Mouse (Mus musculus) hindbrain, embryonic 14.5 days (tissue): Measurements from ENCODE around the gene Cpne1. TPM values are rescaled to one million over a fixed set of nuclear protein-coding genes. Genes with fewer than 3 reads are reported as not detected.

Source experiments
- ATAC-seq: fragments of 200-750 bp; cut with Nextera tagmentation; 2 replicates; pipeline ENCODE4 v1.8.0; 2017; ENCODE audit warnings: moderate number of reproducible peaks, mild to moderate bottlenecking, moderate TSS enrichment, moderate library complexity; ENCODE audit not compliant: low FRiP score
- DNase-seq: peaks from one replicate; pipeline ENCODE4 v3.0.0-alpha.2; 2015; ENCODE audit warnings: low spot score
- H3K27ac ChIP-seq: fragments of 300-500 bp; sonication (generic); 2 replicates; pipeline ENCODE4 v1.5.1; 2014; ENCODE audit warnings: mild to moderate bottlenecking, moderate library complexity
- H3K27me3 ChIP-seq: fragments of 300-500 bp; sonication (generic); 2 replicates; pipeline ENCODE4 v1.6.1; 2014; ENCODE audit warnings: mild to moderate bottlenecking, low read length, mixed read lengths; ENCODE audit not compliant: control insufficient read depth, insufficient read depth
- H3K36me3 ChIP-seq: fragments of 300-500 bp; sonication (generic); replicated peaks from 2 replicates; pipeline ENCODE4 v1.6.1; 2014; ENCODE audit not compliant: control insufficient read depth, insufficient read depth
- H3K4me1 ChIP-seq: fragments of 300-500 bp; sonication (generic); replicated peaks from 2 replicates; pipeline ENCODE4 v1.6.1; 2014; ENCODE audit warnings: antibody characterized with exemption, low read length, mixed read lengths; ENCODE audit not compliant: control insufficient read depth, insufficient read depth
- H3K4me2 ChIP-seq: fragments of 300-500 bp; sonication (generic); replicated peaks from 2 replicates; pipeline ENCODE4 v1.6.1; 2014; ENCODE audit warnings: mild to moderate bottlenecking, moderate library complexity
- H3K4me3 ChIP-seq: fragments of 300-500 bp; sonication (generic); replicated peaks from 2 replicates; pipeline ENCODE4 v1.5.1; 2014; ENCODE audit warnings: mild to moderate bottlenecking, low read length
- H3K9ac ChIP-seq: fragments of 300-500 bp; sonication (generic); 2 replicates; pipeline ENCODE4 v1.6.1; 2014
- H3K9me3 ChIP-seq: fragments of 300-500 bp; sonication (generic); 2 replicates; pipeline ENCODE4 v1.6.1; 2016; ENCODE audit warnings: low read length; ENCODE audit not compliant: control insufficient read depth
- WGBS: fragments of 180-500 bp; shearing (Covaris S2); extraction: QIAGEN DNeasy Blood & Tissue Kit; methylation state at CpG from one replicate; pipeline ENCODE4 v1.1.7; 2014; 5-methylcytosine and 5-hydroxymethylcytosine counted together
- polyA plus RNA-seq: library from polyadenylated mRNA; unstranded; fragments of >200 nt; fragmentation: Nextera tagmentation; extraction: Ambion mirVana; gene quantifications from 2 replicates; pipeline ENCODE4 v1.2.1, GENCODE M21; 2014

Gene Cpne1
- 22.4 and 24.7 TPM in 2 replicates for polyA plus RNA-seq

DNA sequence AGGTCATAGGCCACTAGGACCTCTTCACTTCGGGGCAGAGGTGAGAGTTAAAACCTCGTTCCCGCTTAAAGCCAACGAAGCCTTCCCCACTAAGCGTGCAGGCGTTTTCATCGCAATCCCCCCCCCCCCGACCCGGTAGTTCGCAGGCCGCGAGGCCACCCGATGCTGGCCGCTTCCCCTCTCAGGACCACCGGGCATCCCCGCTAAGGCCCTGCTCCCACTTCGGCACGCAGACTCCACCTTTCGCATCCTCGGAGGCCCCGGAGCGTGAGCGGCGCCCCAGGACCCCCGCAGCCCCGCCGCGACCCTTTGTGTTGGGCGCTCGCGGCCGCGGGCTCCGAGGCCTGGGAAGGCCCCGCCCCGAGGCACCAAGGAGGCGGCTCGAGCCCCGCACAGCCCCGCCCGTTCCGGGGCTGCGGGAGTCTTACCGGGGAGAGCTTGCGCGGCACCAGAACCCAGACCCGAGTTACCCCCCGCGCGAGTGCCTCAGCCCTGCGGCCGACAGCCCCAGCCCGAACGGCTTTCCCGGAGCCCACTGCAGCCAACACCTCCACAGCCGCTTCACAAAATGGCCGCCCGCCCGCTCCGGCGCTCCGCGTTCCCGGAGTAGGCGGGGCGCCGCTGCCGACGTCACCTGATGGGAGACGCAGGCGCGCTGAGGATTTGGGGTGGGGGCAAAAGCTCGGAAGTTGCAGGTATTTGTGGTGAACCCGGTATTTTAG lies at the start of gene Cpne1, which contains the start of gene Rbm12:
TSS of gene Cpne1 (minus strand) at position 608 of the 722 bp plus-strand sequence.
TSS of gene Rbm12 (minus strand) at position 621 of the 722 bp plus-strand sequence.
- Histone ChIP-seq H3K27ac (peak within 1 kb of the TSS; percentile 92), H3K4me3 (peak within 1 kb of the TSS; percentile 62), H3K9me3 (no peaks in the 10 kb centered on the region), H3K4me2 (peak within 1 kb of the TSS; percentile 66), H3K9ac (peak within 1 kb of the TSS; percentile 93), H3K27me3 (no peaks in the 10 kb centered on the region), H3K4me1 (peaks cover 19% of the 10 kb centered on the region), H3K36me3 (no peaks in the 10 kb centered on the region)
- DNase-seq (peak; percentile 95), ATAC-seq (peak; percentile 95)
- under 1% methylated on average over 71 of the region's 74 CpGs for WGBS

DNA sequence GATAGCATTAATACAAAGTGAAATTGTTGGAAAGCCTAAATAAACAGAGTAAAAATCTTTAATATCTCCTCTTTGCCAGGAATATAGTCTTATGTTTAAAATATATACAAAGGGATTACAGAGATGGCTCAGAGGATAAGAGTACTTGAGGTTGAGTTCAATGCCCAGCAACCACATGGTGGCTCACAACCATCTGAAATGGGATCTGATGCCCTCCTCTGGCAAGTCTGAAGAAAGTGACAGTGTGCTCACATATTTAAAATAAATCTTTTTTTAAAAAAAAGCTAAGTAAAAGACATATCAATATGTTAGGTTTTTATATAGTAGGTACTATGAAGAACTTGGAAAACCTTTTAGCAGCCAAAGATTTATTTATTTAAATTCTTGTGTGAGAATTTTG lies 39.8 kb upstream of the Cpne1 start:
- Histone ChIP-seq H3K4me1 (no peaks in the 10 kb centered on the region), H3K27me3 (no peaks in the 10 kb centered on the region), H3K36me3 (peaks cover 91% of the 10 kb centered on the region), H3K9ac (no peak overlapping the region), H3K4me2 (no peak overlapping the region), H3K4me3 (no peak overlapping the region), H3K9me3 (no peaks in the 10 kb centered on the region), H3K27ac (no peak overlapping the region)
- DNase-seq: no peak
- ATAC-seq: no peak

GRCm38 (mm10) chr2:156147316-156147915 lies 35.7 kb upstream of the Cpne1 start:
- no peak overlapping the region for H3K9ac ChIP-seq
- no peaks in the 10 kb centered on the region for H3K9me3 ChIP-seq
- H3K4me2 ChIP-seq: no peak overlapping the region
- no peak overlapping the region for H3K4me3 ChIP-seq
- no peak overlapping the region for H3K27ac ChIP-seq
- 93% methylated on average over 3 of the region's 3 CpGs for WGBS
- ATAC-seq (no peak), DNase-seq (no peak)
- peaks cover 18% of the 10 kb centered on the region for H3K4me1 ChIP-seq
- H3K27me3 ChIP-seq: no peaks in the 10 kb centered on the region
- H3K36me3 ChIP-seq: peaks cover 64% of the 10 kb centered on the region

DNA sequence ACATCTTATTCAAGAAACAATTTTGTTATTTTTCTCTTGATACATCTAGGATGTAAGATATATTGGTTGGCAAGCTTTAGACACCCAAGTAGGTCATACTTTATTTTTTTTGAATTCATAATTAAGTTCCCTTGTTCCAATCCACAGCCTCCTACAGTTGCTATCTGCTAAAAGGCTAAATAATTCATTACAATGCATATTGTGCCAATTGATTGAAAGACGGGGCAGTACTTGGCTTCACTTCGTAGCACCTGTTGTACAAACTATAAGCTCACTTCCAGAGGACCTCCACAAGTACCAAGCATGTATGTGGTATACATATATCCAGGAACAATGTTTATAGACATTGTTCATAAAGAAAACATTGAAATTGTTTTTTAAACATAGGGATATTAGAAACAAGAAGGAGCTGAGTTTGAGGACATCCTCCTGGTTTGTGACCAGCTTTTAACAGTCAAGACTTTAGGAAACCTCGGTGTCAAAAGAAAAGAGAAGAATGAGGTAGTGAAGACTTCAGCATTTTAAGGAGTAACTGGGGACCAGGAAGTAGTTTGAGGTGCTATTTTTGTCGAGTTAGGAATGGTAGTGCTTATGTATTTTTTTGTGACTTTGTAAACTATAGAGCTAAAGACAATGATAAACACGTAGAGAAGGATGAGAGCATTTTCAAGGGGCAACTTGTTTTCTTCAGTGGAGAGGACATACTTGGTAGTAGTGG lies 34.7 kb upstream of the Cpne1 start:
- no peaks in the 10 kb centered on the region for H3K9me3 ChIP-seq
- no peak for ATAC-seq
- DNase-seq: no peak
- no peak overlapping the region for H3K4me3 ChIP-seq
- peaks cover 18% of the 10 kb centered on the region for H3K4me1 ChIP-seq
- H3K36me3 ChIP-seq: peaks cover 55% of the 10 kb centered on the region
- H3K4me2 ChIP-seq: no peak overlapping the region
- H3K9ac ChIP-seq: no peak overlapping the region
- no peaks in the 10 kb centered on the region for H3K27me3 ChIP-seq
- no peak overlapping the region for H3K27ac ChIP-seq
- 65% methylated on average over 5 of the region's 5 CpGs for whole genome bisulfite sequencing

- Histone ChIP-seq H3K27ac (no peak overlapping the region), H3K9ac (no peak overlapping the region), H3K4me2 (peak overlapping the region; percentile 72; the same call in 1 of the 2 replicates), H3K27me3 (no peaks in the 10 kb centered on the region), H3K4me1 (peaks cover 18% of the 10 kb centered on the region), H3K9me3 (no peaks in the 10 kb centered on the region), H3K36me3 (peaks cover 48% of the 10 kb centered on the region), H3K4me3 (peak overlapping the region; percentile 80; the same call in 1 of the 2 replicates)
- 70% methylated on average over 11 of the region's 11 CpGs for WGBS
- DNase-seq (no peak), ATAC-seq (no peak)
These were observed 33.8 kb upstream of the Cpne1 start for GRCm38 (mm10) chr2:156145486-156146130.

- under 1% methylated on average over 69 of the region's 70 CpGs for WGBS
- DNase-seq (peak; percentile 96), ATAC-seq (peak; percentile 99)
- peak within 1 kb of the TSS; percentile 94 for H3K27ac ChIP-seq
- H3K27me3 ChIP-seq: no peaks in the 10 kb centered on the region
- H3K4me3 ChIP-seq: peak within 1 kb of the TSS; percentile 80
- H3K36me3 ChIP-seq: peaks cover 34% of the 10 kb centered on the region
- H3K4me2 ChIP-seq: peak within 1 kb of the TSS; percentile 72
- peaks cover 18% of the 10 kb centered on the region for H3K4me1 ChIP-seq
- H3K9me3 ChIP-seq: no peaks in the 10 kb centered on the region
- H3K9ac ChIP-seq: peak within 1 kb of the TSS; percentile 88
These were observed 32.4 kb upstream of the Cpne1 start, which contains the start of the genes Romo1 and Nfs1 for GRCm38 (mm10) chr2:156143953-156144724. Romo1 (plus strand) TSS chr2:156144039. Nfs1 (minus strand) TSS chr2:156144186.

- peaks cover 18% of the 10 kb centered on the region for H3K4me1 ChIP-seq
- H3K27me3 ChIP-seq: no peaks in the 10 kb centered on the region
- ATAC-seq (no peak), DNase-seq (no peak)
- peak overlapping the region; percentile 72 for H3K4me2 ChIP-seq
- no peaks in the 10 kb centered on the region for H3K9me3 ChIP-seq
- peak overlapping the region; percentile 94 for H3K27ac ChIP-seq
- peak overlapping the region; percentile 88 for H3K9ac ChIP-seq
- H3K36me3 ChIP-seq: peaks cover 26% of the 10 kb centered on the region
- peak overlapping the region; percentile 80 for H3K4me3 ChIP-seq
- 3% methylated on average over 16 of the region's 16 CpGs for WGBS
These were observed 31.6 kb upstream of the Cpne1 start for GRCm38 (mm10) chr2:156143367-156143766.

DNA sequence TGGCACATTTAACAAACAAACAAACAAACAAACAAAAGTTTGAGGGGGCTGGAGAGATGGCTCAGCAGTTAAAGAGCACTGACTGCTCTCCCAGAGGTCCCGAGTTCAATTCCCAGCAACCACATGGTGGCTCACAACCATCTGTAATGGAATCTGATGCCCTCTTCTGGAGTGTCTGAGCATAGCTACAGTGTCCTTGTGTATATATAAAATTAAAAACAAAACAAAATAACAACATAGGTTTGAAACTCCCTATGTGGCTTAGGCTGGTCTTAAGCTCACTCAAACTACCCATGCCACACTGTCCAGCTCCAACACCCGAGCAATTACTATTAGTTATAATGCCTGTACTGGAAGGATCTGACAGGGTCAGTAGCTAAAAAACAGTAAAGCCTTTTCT lies 31.1 kb upstream of the Cpne1 start:
- peak overlapping the region; percentile 80 for H3K4me3 ChIP-seq
- H3K27ac ChIP-seq: no peak overlapping the region
- DNase-seq (no peak), ATAC-seq (no peak)
- peaks cover 18% of the 10 kb centered on the region for H3K4me1 ChIP-seq
- H3K9ac ChIP-seq: peak overlapping the region; percentile 88; the same call in 1 of the 2 replicates
- H3K9me3 ChIP-seq: no peaks in the 10 kb centered on the region
- peaks cover 20% of the 10 kb centered on the region for H3K36me3 ChIP-seq
- H3K4me2 ChIP-seq: peak overlapping the region; percentile 72
- H3K27me3 ChIP-seq: no peaks in the 10 kb centered on the region
- WGBS: 80% methylated on average over 2 of the region's 2 CpGs
